Mouse (Mus musculus) kidney, adult 2 months (tissue): Measurements from ENCODE around the gene Hltf.

Experiments
- CTCF ChIP-seq: fragments of 200-500 bp; conservative IDR thresholded peaks from 2 replicates; pipeline ENCODE4 v1.5.1; 2011; ENCODE audit warnings: low read depth, mild to moderate bottlenecking, control low read depth, low read length, moderate library complexity, mixed read lengths; ENCODE audit not compliant: insufficient read depth, insufficient read length
- POLR2A ChIP-seq: fragments of 200-500 bp; IDR thresholded peaks from one replicate; pipeline ENCODE4 v1.6.1; 2011; ENCODE audit warnings: low read depth, low read length, control low read depth

GRCm38 (mm10) chr3:20028640-20029039, 29.0 kb upstream of the Hltf start:
- TF ChIP-seq POLR2A, result no peak
- no peak for TF ChIP-seq CTCF
